Mouse (Mus musculus) heart, postnatal 10 days (tissue): Measurements from ENCODE around the gene Herc1. TPM values are rescaled to one million over a fixed set of nuclear protein-coding genes. Genes with fewer than 3 reads are reported as not detected.
A peak's percentile ranks its signal among the peaks of the same experiment; 100 is the strongest.

ENCODE experiments used
- DNase-seq, 2 experiments: peaks; one replicate each; pipeline ENCODE4 v3.0.0; 2021
- intact Hi-C: fragments of 180-260 bp; cut with DNase I; formaldehyde crosslinking; loops from one replicate; pipeline ENCODE4 v1.15.1; 2025
- total RNA-seq, 2 experiments: library from RNA; stranded (reverse); gene quantifications; 2 replicates each; pipeline ENCODE4 v1.2.3; 2021

The Herc1 gene
- 10 to 100 TPM; 48.3 to 50.4 TPM for total RNA-seq

DNA sequence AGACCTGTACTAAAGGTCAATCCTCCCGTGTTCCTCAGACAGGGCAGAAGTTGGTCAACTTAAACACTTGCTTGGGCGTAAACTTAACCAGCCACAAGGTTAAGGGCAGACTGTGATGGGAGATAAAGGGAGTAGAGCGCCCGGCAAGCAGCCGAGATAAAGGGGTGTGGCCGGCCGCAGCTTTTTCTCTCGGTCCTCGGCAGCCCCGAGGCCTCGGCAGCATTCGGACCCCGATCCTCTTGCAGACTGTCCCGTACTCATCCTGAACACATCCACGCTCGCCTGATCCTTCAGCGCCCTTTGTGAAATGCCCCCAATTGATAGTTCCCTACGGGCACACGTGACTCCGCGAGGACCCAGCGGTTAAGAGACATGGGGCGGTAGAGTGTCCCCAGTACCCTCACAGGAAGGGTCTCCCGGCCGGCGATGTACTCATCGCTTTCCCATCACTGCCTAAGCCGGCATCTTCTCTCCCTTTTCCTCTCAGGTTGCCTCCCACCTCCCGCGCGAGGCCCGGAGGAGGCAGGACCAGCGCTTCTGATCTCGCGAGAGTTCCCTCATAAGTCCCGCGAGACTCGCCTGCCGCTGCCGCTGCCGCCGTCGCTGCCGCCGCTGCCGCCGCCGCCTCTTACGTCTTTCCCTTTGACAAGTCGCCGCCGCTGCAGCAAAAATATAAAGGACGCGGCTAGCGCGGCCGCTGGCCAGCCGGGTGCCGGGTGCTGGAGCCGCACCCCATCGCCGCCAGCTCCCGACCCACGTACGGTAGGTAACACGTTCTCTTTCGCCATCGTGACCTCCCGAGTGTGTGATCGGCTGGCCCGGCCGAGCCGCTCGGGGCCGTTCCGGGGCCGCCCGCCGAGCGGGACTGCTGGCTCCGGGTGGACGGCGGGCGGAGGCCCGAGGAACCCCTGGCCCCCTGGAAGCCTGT is at the start of gene Herc1:
Gene Herc1, plus strand, starts transcription at position 591 of the 928 bp plus-strand sequence.
- peak; percentile 96 to 97 for DNase-seq
- intact Hi-C loops, result loop anchor here (5.0 kb wide), 1 partner anchor 68 kb away; no protein-coding TSS in a partner anchor

DNA sequence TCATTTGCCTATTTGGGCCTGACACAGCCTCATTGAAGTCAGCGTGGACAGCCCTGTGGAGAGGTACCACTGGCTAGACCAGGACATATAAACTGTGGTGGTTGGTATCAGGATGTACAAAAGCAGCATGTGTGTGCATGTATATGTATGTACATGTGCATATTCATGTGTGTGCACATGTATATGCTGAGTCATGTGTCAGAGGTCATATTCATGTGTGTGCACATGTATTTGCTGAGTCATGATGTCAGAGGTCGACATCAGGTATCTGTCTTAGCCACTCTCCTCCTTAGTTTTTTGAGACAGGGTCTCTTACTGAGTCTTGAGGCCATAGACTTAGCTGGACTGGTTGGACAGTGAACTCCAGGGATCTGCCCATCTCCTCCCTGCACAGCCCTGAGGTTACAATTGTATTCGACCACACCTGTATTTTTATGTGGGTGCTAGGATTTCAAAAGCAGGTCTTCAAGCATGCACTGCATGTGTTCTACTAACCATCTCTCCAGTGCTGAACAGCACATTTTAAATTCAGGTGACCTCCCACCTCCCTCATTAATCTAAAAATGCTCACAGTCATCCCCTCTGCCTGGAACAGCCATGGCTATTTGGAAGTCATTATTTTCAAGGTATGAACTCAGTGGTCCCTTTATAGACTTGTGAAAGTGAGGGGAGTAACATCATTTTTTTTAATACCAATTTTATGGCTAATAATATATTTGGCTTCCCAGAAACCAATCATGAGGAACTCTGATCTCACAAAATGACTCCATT is 45.7 kb upstream of the Herc1 start:
- DNase-seq, result no peak
- intact Hi-C loops, result no loop called here

DNA sequence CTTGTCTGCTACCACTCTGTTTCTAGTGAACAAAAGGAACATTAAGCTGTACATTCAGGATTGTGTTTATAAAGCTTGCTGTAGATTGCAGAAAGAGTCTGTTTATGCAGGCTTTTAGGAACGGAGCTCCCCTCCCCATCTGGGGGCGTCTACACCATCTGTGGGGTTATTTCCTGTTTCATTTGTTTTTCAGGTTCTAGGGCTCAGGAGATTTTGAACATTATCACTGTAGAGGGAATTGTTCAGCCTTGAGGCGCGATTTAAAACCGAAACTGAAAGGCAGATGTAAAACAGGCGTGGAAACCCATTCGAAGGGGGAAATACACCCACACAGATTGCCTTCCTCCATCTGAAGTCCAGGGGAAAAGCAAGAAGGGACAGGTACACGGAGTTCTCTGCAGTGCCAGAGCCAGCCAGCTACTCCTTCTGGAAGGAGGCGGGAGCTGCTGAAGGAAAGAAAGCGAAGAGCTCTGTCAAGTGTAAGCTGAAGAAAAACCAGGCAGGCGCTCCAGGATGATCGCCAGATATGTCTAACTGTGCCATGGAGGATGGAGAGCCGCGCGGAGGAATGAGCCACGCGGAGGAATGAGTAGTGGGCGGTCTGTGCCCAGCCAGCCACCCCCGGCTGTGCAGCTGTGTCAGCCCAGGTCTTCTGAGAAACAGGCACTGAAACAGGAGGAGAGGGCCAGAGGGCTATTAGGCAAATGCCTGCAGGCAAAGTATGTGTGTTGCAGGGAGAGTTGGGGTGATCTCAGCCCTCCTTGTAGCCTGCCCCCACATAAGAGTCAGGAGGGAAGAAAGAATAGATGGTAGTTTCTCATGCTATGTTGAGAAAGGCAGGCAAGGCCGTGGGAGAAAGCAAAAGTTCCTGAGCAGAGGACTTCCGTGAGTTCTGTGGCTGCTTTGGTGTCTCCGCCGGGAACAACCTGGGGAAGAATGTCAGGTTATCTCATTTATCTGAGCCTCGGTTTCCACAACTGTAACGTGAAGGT is 44.8 kb upstream of the Herc1 start:
- intact Hi-C loops, result no loop called here
- DNase-seq, result peak; percentile 27 to 37

DNA sequence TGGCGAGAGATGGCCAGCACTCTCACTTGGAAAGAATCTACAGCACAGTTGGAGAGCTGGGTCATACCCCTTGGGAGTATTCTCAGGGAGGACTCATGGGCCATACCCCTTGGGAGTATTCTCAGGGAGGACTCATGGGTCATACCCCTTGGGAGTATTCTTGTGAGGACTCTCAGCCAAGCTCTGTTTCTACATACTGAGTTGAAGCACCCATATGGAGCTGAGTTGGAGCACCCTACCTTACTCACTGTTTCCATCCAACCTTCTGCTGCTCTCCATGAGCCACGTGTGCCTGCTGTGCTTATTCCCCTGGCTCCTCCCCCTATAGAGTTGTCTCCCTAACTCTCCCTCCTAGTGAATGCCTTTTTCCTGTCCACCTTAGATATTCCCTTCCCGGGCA is 43.8 kb upstream of the Herc1 start:
- intact Hi-C loops, result no loop called here
- no peak for DNase-seq

DNA sequence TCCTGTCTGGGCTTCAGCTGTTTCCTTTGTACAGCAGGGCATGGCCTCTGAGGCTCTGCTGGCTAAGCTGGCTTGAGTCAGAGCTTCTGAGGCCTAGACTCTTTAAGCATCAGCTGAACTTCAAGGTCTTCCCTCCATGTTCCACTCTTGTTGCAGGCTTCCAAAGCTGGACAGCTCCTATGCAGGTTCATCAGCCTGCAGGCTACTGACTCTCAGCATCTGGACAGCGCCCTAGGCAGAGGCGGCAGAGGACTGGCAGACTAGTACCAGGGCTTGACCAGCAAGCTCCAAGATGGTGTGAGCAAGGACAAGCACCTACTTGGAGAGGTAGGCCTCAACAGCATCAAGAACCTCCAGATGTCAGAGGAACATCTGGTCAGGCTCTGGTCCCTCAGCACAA is 42.9 kb upstream of the Herc1 start:
- DNase-seq, result peak; percentile 69 to 77
- intact Hi-C loops, result no loop called here

DNA sequence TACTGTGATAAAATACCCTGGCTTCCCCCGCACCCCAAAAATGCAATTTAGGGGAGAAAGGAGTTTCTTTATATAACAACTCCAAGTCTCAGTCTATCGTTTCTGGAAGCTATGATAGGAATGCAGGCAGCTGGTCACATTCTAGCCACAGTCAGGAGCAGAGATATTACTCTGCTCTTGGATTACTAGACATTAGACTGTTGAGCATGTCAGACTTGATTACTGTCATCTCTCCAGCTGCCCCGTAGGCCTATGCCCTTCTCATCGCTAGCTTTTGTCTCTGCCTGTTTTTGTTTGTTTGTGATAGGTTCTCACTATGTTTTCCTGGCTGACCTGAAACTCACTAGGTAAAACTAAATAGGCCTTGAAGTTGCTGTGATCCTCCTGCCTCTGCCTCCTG is 41.5 kb upstream of the Herc1 start:
- DNase-seq, result no peak
- intact Hi-C loops, result no loop called here

DNA sequence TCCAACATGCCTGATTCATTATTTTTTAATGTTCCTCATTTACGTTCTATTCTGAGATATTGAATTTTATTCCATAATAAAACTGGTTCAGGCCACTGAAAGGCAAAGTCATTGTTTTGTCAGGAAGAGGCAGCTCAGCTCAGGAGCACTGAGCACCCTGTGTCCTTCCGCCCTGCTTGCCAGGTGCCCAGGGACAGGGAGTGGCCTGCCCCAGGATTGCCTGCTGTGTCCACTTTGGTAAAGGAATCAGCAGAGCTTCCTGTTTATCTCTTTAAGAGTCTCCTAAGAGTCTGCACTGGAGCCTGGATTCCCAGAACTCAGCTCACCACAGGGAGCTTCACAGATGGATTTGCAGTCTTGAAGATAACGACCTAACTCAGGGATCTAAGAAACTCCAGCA is 38.8 kb upstream of the Herc1 start:
- intact Hi-C loops, result no loop called here
- DNase-seq, result no peak

DNA sequence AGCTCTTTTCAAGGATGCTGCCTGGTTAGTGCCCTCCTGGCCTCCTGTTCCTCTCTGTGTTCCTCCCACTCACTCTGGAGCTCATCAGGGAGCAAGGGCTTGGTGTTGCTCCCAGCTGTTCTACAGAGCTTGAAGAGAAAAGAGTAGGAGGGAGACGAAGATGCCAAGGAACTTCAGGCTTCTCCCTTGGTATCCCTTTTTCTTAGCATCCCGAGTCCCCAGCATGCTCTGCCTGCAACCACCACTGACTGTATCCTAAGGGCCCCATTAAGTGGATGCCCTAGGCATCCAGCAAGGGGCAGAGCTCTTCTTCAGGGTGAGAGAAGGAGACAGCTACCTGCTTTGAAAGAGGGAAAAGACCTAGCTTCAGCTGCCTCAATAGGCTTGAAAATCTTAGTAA is 33.6 kb upstream of the Herc1 start:
- intact Hi-C loops, result no loop called here
- no peak for DNase-seq

DNA sequence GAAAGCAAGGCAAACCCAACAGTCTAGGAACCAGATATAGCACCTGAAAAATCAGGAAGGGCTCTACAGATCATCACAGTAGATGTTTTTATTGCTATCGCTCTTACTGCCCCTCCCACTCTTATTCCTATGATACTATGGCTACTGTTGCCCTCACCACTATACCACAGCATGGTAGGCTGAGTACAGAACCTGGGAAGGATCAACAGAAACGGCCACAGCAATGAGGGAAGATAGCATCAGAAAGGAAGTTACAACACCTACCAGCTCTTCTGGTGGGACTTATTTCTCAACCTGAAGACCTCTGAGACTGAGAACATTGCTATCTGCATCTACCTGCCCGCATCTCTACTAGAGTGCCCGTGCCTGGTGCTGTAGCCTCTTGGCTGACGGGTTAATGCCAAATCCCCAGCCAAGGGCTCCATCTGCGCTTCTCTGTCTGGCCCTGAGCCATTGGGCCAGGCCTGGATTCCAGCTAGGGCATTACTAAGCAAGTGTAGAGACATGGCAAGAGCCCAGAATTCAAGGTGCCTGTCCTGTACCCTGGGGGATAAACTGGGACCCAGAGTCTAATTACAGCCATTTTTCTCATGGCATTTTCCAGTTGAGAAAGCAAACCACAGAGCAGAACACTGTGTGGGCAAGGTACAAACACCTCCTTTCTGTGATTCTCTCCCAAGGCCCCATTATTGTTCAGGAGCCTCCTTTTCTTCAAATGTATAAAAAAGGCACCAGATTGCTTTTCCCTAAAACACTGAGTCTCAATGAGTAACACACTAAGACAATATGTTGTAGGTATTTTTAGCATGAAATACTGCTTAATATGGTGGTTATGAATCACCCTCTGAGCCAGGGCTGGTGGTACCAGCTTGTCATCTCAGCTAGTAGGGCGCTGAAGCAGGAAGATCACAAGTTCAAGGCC is 28.0 kb upstream of the Herc1 start:
- intact Hi-C loops, result no loop called here
- peak; percentile 39 to 58 for DNase-seq

DNA sequence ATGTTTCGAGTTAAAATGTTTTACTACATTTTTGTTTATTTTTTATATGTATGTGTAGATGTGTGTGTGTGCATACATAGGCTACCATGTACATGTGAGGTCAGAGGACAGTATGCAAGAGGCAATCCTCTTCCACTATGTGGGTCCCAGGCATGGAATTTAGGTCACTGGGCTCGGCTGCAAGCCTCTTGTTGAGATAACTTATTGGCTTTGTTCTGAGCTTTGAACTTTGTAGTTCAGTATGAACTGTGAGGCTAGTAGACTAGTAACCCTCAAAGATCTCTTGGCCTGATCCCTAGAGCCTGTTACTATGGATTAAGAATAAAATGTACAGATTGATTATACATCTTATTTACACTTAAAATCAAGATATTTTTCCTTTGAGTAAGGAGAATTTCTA is 23.4 kb upstream of the Herc1 start:
- intact Hi-C loops, result no loop called here
- no peak for DNase-seq

DNA sequence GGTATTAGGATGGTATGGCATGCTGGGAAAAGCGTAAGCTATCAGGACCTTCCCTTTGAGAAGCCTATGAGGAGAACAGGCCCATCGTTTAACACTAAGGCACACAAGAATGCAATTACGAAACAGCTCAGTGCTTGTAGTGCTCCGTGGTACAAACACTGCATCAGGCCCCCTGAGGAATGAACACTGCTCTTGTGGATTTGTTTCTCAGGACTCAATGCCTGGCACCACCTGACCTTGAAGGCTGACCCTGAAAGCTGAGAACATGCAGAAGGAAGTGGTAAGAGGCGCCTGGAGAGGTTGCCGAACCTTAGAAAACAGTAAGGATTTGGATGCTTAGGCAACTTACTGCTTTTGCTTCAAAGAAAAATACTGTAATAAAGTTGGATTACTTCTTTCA is 20.8 kb upstream of the Herc1 start:
- DNase-seq, result no peak
- intact Hi-C loops, result no loop called here

DNA sequence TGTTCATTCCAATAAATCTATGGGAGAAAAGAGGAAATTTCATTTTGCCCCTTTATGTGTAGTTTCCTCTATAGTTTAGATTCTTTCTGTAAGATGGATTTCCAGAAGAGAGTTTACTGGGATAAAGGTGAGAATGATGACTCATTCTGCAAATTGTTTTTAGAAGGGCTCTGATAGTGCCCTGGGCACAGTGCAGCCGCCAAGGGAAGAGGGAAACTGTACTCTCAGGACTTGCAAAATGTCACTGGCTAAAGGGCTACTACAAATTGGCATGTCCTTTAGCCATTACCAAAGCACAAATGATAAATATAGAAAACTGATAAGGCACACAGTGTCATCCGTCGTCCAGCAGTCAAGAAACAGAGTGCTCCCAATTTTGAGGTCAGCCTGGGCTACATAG is 19.8 kb upstream of the Herc1 start:
- peak in 1 of 2 experiments; percentile 27 for DNase-seq
- intact Hi-C loops, result no loop called here

DNA sequence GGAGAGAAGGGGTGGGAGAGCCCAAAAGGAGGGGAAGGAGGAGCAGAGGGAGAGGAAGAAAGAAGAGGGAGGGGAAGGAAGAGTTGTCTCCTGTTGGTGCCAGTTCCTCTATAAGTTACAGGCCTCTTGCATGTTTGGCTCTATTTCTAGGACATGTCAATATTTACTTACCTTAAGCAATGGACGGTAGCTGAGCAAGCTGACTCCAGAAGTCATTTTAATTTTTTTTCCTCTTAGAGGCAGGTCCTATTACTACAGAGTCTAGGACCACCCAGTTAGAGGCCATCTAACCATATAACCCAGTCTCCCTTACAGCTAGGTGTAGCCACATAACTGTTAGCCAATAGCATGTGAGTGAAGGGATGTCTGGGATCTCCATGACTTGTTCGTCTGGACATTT is 18.7 kb upstream of the Herc1 start:
- intact Hi-C loops, result no loop called here

DNA sequence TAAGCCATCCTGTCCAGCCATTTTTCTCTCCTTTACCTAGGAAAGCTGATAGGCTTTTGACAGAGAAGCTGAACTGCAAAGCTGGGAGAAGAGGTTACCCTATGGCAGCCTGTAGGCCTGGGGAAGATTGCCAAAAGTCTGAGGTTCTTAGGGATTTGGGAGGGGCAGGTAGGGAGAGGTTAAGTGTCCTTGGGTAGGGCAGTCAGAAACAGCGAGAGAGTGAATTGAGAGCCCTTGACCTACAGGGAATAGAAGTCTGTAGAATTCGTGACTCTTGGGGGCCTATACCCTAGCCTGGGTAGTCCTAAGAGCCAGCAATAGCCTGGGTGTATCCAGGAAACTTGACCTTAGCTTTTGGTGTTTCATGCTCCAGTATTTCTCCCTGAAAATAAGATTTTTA is 17.9 kb upstream of the Herc1 start:
- no peak for DNase-seq
- intact Hi-C loops, result no loop called here

More for the DNA sequence above, 18.7 kb upstream of the Herc1 start:
- DNase-seq, result no peak

DNA sequence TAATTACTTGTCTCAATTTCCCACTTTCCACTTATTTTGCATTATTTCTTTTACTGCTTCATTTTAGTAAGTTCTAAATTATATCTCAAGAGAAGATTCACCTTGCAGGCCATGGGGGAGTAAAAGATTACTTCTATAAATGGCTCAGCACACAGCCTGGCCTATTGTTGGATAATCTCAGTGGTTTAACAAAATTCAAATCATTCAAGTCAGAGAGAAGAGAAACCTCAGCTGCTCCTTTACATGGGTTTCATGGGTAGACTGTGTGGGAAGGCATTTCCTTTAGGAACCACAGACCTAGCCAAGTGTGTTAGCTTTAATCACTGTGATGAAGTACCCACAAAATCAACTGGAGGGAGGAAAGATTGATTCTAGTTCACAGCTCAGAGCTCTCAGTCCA is 13.0 kb upstream of the Herc1 start:
- intact Hi-C loops, result no loop called here
- no peak for DNase-seq

DNA sequence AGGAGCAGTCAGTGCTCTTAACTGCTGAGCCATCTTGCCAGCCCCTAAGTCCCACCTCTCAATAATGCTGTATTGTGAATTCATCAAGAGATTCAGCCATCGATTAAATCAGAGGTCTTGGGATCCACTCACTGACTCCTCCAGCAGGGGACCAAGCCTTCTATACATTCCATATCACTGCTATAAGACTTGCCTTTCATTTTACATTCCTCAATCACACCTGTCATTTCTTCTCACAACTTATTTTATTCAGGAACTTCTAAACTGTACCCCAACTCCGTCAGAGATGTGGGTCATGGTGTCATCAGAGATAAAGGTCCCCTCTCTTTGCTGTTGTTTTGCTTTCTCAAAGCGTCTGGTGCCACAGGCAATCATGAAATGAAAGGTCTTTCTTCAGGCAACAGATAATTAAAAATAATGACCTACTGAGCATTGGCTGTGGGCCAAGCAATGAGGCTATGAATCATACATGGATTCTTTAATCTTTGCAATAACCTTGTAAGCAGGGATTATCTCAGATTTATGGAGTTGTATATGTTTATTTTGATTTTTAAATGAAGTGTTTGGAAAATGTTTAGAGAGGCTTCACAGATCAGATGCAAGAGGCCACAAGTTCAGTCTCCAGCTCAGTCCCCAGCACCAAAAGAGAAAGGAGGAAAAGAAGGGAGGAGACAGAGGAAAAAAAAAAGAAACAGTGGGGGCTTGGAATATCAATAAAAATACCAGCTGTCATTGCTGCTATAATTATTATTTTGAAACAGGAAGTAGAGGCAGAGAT is 12.1 kb upstream of the Herc1 start:
- DNase-seq, result no peak
- intact Hi-C loops, result no loop called here

DNA sequence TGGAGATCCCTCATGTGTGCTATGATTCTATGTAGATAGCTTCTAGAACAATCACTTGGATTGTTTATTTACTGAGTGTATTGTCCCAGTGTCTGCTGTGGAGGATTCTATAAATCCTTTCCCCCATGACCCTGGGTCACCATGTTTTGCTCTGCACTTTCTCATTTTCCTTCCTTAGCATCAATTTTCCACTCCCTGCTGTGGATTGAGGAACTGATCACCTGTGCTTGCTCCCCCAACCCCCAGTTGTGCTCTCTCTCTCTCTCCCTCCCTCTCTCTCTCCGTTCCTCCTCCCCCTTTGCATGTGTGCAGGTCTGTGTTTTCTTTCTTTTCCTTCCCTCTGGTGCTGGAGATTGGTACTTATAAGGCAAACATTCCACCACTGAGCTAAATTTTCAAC is 10.5 kb upstream of the Herc1 start:
- intact Hi-C loops, result no loop called here
- no peak for DNase-seq

DNA sequence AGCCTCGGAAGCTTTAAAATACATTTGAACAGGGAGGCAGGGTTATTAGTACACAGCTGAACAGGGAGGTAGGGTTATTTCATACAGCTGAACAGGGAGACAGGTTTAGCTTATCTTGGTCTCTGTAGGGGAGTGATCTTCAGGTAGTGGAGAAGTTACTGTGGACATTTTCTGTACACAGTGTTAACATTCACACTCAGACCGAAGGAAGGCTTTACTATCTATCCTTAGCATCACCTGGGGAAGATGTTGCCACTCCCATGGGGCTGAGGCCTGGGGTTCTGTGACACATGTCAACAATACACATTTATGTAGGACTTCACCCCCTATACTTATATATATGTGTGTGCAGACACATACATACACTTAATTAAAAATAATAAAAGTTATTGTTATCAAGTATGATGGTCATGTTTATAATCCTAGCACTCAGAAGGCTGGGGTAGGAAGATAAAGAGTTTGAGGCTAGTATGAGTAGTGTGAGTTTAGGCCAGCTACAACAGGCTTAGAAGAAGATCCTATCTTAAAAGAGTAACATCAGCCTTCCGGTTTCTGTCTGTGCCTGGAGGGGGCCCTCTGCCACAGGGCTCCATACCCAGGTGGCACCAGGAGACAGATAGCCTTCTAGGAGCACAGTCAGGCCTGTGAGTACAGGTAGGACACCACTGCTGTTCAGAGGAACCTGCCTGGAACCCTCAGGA is 9.7 kb upstream of the Herc1 start:
- no peak for DNase-seq
- intact Hi-C loops, result no loop called here
